Mouse (Mus musculus): ENCODE results near the gene Gm10100.
"Not testable (repeated sequence)": the region's sequence is repeated elsewhere in the genome, so short reads cannot be mapped to it uniquely, and the experiment has no call there.

Gm10100 gene

GRCm38 (mm10) chr10:77753448-77753847 lies 27.2 kb downstream of the Gm10100 start:
- DNase-seq: no peak

DNA sequence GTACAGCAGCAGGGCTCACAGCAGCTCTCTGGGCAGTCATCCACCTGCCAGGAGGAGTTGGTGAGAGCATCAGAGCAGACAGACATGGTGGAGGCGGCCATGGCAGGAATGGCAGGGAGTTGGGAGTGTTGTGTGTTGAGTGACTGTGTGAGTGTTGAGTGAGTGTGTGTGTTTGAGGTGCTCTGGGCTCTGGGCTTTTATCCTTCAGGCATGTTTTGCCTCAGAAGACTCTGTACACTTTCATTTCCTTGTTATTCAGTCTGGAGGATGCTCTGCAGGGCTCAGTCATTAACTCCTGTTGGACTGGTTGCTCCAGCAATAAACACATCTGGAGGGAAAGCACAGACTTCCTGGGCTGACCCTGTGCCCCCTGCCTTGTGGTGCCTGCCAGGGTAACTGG lies 33.3 kb downstream of the Gm10100 start, which contains the start of gene Gm3233:
TSS of gene Gm3233 (minus strand) at position 101 of the 400 bp plus-strand sequence.
- not testable (repeated sequence) for DNase-seq

DNA sequence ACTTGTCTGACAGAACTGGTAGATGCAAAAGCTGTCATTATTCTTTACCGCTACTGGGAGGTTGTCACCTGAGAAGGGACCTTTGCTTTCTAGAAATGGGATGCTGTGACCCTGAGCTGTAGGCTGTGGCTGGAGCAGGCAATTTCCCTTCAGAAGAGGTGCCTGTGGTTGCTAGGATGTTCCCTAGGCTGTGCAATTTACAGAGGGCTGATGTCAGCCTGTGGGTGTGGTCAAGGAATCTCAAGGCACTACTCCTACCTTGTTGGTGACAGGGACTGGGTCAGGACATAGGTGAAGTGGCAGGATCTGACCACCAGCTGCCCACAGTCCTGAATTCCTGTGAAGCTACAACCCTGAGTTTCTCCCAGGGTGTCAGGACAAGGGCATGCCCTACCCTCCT lies 43.4 kb downstream of the Gm10100 start:
- no peak for DNase-seq

DNA sequence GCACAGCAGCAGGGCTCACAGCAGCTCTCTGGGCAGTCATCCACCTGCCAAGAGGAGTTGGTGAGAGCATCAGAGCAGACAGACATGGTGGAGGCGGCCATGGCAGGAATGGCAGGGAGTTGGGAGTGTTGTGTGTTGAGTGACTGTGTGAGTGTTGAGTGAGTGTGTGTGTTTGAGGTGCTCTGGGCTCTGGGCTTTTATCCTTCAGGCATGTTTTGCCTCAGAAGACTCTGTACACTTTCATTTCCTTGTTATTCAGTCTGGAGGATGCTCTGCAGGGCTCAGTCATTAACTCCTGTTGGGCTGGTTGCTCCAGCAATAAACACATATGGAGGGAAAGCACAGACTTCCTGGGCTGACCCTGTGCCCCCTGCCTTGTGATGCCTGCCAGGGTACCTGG lies 44.9 kb downstream of the Gm10100 start, which contains the start of gene Gm3238:
TSS of gene Gm3238 (minus strand) at position 101 of the 400 bp plus-strand sequence.
- DNase-seq: not testable (repeated sequence)

- DNase-seq: not testable (repeated sequence)
These were observed 45.9 kb downstream of the Gm10100 start for GRCm38 (mm10) chr10:77772142-77772541.

All from liver (tissue).